Mouse (Mus musculus) frontal cortex, postnatal 25 days (tissue): ENCODE measurements around the gene Lage3.
"Not testable (repeated sequence)": the region's sequence is repeated elsewhere in the genome, so short reads cannot be mapped to it uniquely, and the experiment has no call there.

ENCODE experiments used
- DNase-seq, 2 experiments: peaks; one replicate each; pipeline ENCODE4 v3.0.0; 2022; ENCODE audit warnings: low spot score in 2 of 2

The Lage3 gene

GRCm38 (mm10) chrX:74353467-74353770 is at the start of gene Lage3:
Lage3 (minus strand) TSS chrX:74353618.
- DNase-seq: peak; percentile 43 to 65

GRCm38 (mm10) chrX:74400136-74400535 is 46.7 kb upstream of the Lage3 start:
- DNase-seq: no peak

GRCm38 (mm10) chrX:74392535-74393443 is 39.4 kb upstream of the Lage3 start, which contains the start of the genes Fam3a and Ikbkg:
Fam3a (minus strand) TSS chrX:74393272.
Ikbkg (plus strand) TSS chrX:74393290.
- DNase-seq: peak; percentile 42 to 61

GRCm38 (mm10) chrX:74388153-74388552 is 34.7 kb upstream of the Lage3 start:
- no peak for DNase-seq

- no peak for DNase-seq
Measured at GRCm38 (mm10) chrX:74384451-74384850, 31.0 kb upstream of the Lage3 start.

GRCm38 (mm10) chrX:74372888-74373549 is 19.6 kb upstream of the Lage3 start, which contains the start of the genes Ubl4a and Slc10a3:
Ubl4a (minus strand) TSS chrX:74373218.
Slc10a3 (minus strand) TSS chrX:74373349.
- DNase-seq: peak; percentile 38 to 79

- peak; percentile 25 to 38 for DNase-seq
Measured at GRCm38 (mm10) chrX:74368209-74368909, 14.9 kb upstream of the Lage3 start.

GRCm38 (mm10) chrX:74367512-74367911 is 14.1 kb upstream of the Lage3 start:
- DNase-seq: no peak

GRCm38 (mm10) chrX:74359171-74359570 is 5.8 kb upstream of the Lage3 start:
- DNase-seq: no peak

GRCm38 (mm10) chrX:74357069-74357468 is 3.7 kb upstream of the Lage3 start:
- DNase-seq: not testable (repeated sequence)

- no peak for DNase-seq
Measured at GRCm38 (mm10) chrX:74352645-74353466, 562 bp downstream of the Lage3 start.

GRCm38 (mm10) chrX:74330166-74330930 is 23.1 kb downstream of the Lage3 start:
- no peak for DNase-seq

- DNase-seq: no peak
Measured at GRCm38 (mm10) chrX:74329215-74329671, 24.2 kb downstream of the Lage3 start.

- peak; percentile 15 to 24 for DNase-seq
Measured at GRCm38 (mm10) chrX:74328725-74329161, 24.7 kb downstream of the Lage3 start, which contains the start of gene Plxna3. Plxna3 (plus strand) TSS chrX:74329066.

- DNase-seq: peak; percentile 55 to 76
Measured at GRCm38 (mm10) chrX:74312540-74313464, 40.6 kb downstream of the Lage3 start, which contains the start of gene Fam50a. Fam50a (plus strand) TSS chrX:74313033.

- peak; percentile 49 to 59 for DNase-seq
Measured at GRCm38 (mm10) chrX:74304867-74305700, 48.3 kb downstream of the Lage3 start, which contains the start of gene Gdi1. Gdi1 (plus strand) TSS chrX:74304998.
